Mouse (Mus musculus): ENCODE measurements around the gene Tmem102. TPM values are rescaled to one million over a fixed set of nuclear protein-coding genes. Genes with fewer than 3 reads are reported as not detected.

Tmem102 gene
- not detected for polyA plus RNA-seq (2014; fragmentation: Illumina TruSeq; extraction: RNeasy Lipid Tissue Mini Kit (QIAGEN cat#74804); ENCODE audit: low read depth, low replicate concordance)

GRCm38 (mm10) chr11:69804972-69805909, at the start of gene Tmem102:
Tmem102 (minus strand) TSS chr11:69805624.

GRCm38 (mm10) chr11:69846198-69846680, 40.8 kb upstream of the Tmem102 start, which contains the start of gene Plscr3:
Plscr3 (plus strand) TSS chr11:69846376.

GRCm38 (mm10) chr11:69837952-69838713, 32.7 kb upstream of the Tmem102 start, which contains the start of gene Tmem256:
Tmem256 (plus strand) TSS chr11:69838514.

GRCm38 (mm10) chr11:69837604-69837951, 32.2 kb upstream of the Tmem102 start, which contains the start of gene Nlgn2:
Nlgn2 (minus strand) TSS chr11:69837784.

GRCm38 (mm10) chr11:69822080-69822479, 16.7 kb upstream of the Tmem102 start, which contains the start of gene Spem1:
Spem1 (minus strand) TSS chr11:69822180.

GRCm38 (mm10) chr11:69818365-69818764, 12.9 kb upstream of the Tmem102 start, which contains the start of gene Spem2:
Spem2 (minus strand) TSS chr11:69818465.

GRCm38 (mm10) chr11:69815155-69815554, 9.7 kb upstream of the Tmem102 start, which contains the start of gene Gm39566:
Gm39566 (minus strand) TSS chr11:69815298.

GRCm38 (mm10) chr11:69801379-69801977, 3.9 kb downstream of the Tmem102 start, which contains the start of gene Fgf11:
Fgf11 (minus strand) TSS chr11:69801857.

GRCm38 (mm10) chr11:69795168-69795982, 10.0 kb downstream of the Tmem102 start, which contains the start of gene Chrnb1:
Chrnb1 (minus strand) TSS chr11:69795943.

GRCm38 (mm10) chr11:69765221-69766125, 40.0 kb downstream of the Tmem102 start, which contains the start of gene Zbtb4:
Zbtb4 (plus strand) TSS chr11:69765912.

GRCm38 (mm10) chr11:69761868-69762267, 43.6 kb downstream of the Tmem102 start, which contains the start of gene Slc35g3:
Slc35g3 (minus strand) TSS chr11:69761968.

GRCm38 (mm10) chr11:69758478-69758970, 46.9 kb downstream of the Tmem102 start, which contains the start of gene Polr2a:
Polr2a (minus strand) TSS chr11:69758637.

Other genes with a start within 250 kb of the Tmem102 start
- gene Efnb3, start 245.4 kb downstream of the Tmem102 start, polyA plus RNA-seq (2014; fragmentation: Illumina TruSeq; extraction: RNeasy Lipid Tissue Mini Kit (QIAGEN cat#74804); ENCODE audit: low read depth, low replicate concordance): 0.48 TPM
- 1.1 TPM for gene Wrap53, start 225.4 kb downstream of the Tmem102 start, polyA plus RNA-seq (2014; fragmentation: Illumina TruSeq; extraction: RNeasy Lipid Tissue Mini Kit (QIAGEN cat#74804); ENCODE audit: low read depth, low replicate concordance)
- 2.5 TPM for gene Trp53, start 225.3 kb downstream of the Tmem102 start, polyA plus RNA-seq (2014; fragmentation: Illumina TruSeq; extraction: RNeasy Lipid Tissue Mini Kit (QIAGEN cat#74804); ENCODE audit: low read depth, low replicate concordance)
- gene Atp1b2, start 199.7 kb downstream of the Tmem102 start, polyA plus RNA-seq (2014; fragmentation: Illumina TruSeq; extraction: RNeasy Lipid Tissue Mini Kit (QIAGEN cat#74804); ENCODE audit: low read depth, low replicate concordance): 23.7 TPM
- gene Shbg, start 187.7 kb downstream of the Tmem102 start, polyA plus RNA-seq (2014; fragmentation: Illumina TruSeq; extraction: RNeasy Lipid Tissue Mini Kit (QIAGEN cat#74804); ENCODE audit: low read depth, low replicate concordance): 2.6 TPM
- gene Sat2, start 183.6 kb downstream of the Tmem102 start, polyA plus RNA-seq (2014; fragmentation: Illumina TruSeq; extraction: RNeasy Lipid Tissue Mini Kit (QIAGEN cat#74804); ENCODE audit: low read depth, low replicate concordance): 6.7 TPM
- 16.0 TPM for gene Fxr2, start 172.6 kb downstream of the Tmem102 start, polyA plus RNA-seq (2014; fragmentation: Illumina TruSeq; extraction: RNeasy Lipid Tissue Mini Kit (QIAGEN cat#74804); ENCODE audit: low read depth, low replicate concordance)
- gene Sox15, start 150.3 kb downstream of the Tmem102 start, polyA plus RNA-seq (2014; fragmentation: Illumina TruSeq; extraction: RNeasy Lipid Tissue Mini Kit (QIAGEN cat#74804); ENCODE audit: low read depth, low replicate concordance): not detected
- gene Mpdu1, start 143.0 kb downstream of the Tmem102 start, polyA plus RNA-seq (2014; fragmentation: Illumina TruSeq; extraction: RNeasy Lipid Tissue Mini Kit (QIAGEN cat#74804); ENCODE audit: low read depth, low replicate concordance): 8.7 TPM
- gene Cd68, start 139.5 kb downstream of the Tmem102 start, polyA plus RNA-seq (2014; fragmentation: Illumina TruSeq; extraction: RNeasy Lipid Tissue Mini Kit (QIAGEN cat#74804); ENCODE audit: low read depth, low replicate concordance): 0.91 TPM
- 265 TPM for gene Eif4a1, start 133.2 kb downstream of the Tmem102 start, polyA plus RNA-seq (2014; fragmentation: Illumina TruSeq; extraction: RNeasy Lipid Tissue Mini Kit (QIAGEN cat#74804); ENCODE audit: low read depth, low replicate concordance)
- 94.6 TPM for gene Senp3, start 123.5 kb downstream of the Tmem102 start, polyA plus RNA-seq (2014; fragmentation: Illumina TruSeq; extraction: RNeasy Lipid Tissue Mini Kit (QIAGEN cat#74804); ENCODE audit: low read depth, low replicate concordance)
- gene Tnfsf13, start 119.8 kb downstream of the Tmem102 start, polyA plus RNA-seq (2014; fragmentation: Illumina TruSeq; extraction: RNeasy Lipid Tissue Mini Kit (QIAGEN cat#74804); ENCODE audit: low read depth, low replicate concordance): 3.8 TPM
- 0.20 TPM for gene Tnfsf12, start 109.8 kb downstream of the Tmem102 start, polyA plus RNA-seq (2014; fragmentation: Illumina TruSeq; extraction: RNeasy Lipid Tissue Mini Kit (QIAGEN cat#74804); ENCODE audit: low read depth, low replicate concordance)
- 1.7 TPM for gene Tnfsfm13, start 109.5 kb downstream of the Tmem102 start, polyA plus RNA-seq (2014; fragmentation: Illumina TruSeq; extraction: RNeasy Lipid Tissue Mini Kit (QIAGEN cat#74804); ENCODE audit: low read depth, low replicate concordance)
- 43.5 TPM for gene Polr2a, start 47.0 kb downstream of the Tmem102 start, polyA plus RNA-seq (2014; fragmentation: Illumina TruSeq; extraction: RNeasy Lipid Tissue Mini Kit (QIAGEN cat#74804); ENCODE audit: low read depth, low replicate concordance)
- 33.7 TPM for gene Slc35g3, start 43.7 kb downstream of the Tmem102 start, polyA plus RNA-seq (2014; fragmentation: Illumina TruSeq; extraction: RNeasy Lipid Tissue Mini Kit (QIAGEN cat#74804); ENCODE audit: low read depth, low replicate concordance)
- 3.6 TPM for gene Zbtb4, start 39.7 kb downstream of the Tmem102 start, polyA plus RNA-seq (2014; fragmentation: Illumina TruSeq; extraction: RNeasy Lipid Tissue Mini Kit (QIAGEN cat#74804); ENCODE audit: low read depth, low replicate concordance)
- gene Chrnb1, start 9.7 kb downstream of the Tmem102 start, polyA plus RNA-seq (2014; fragmentation: Illumina TruSeq; extraction: RNeasy Lipid Tissue Mini Kit (QIAGEN cat#74804); ENCODE audit: low read depth, low replicate concordance): 0.24 TPM
- gene Fgf11, start 3.8 kb downstream of the Tmem102 start, polyA plus RNA-seq (2014; fragmentation: Illumina TruSeq; extraction: RNeasy Lipid Tissue Mini Kit (QIAGEN cat#74804); ENCODE audit: low read depth, low replicate concordance): 3.7 TPM
- 131 TPM for gene Gm39566, start 9.7 kb upstream of the Tmem102 start, polyA plus RNA-seq (2014; fragmentation: Illumina TruSeq; extraction: RNeasy Lipid Tissue Mini Kit (QIAGEN cat#74804); ENCODE audit: low read depth, low replicate concordance)
- gene Spem2, start 12.8 kb upstream of the Tmem102 start, polyA plus RNA-seq (2014; fragmentation: Illumina TruSeq; extraction: RNeasy Lipid Tissue Mini Kit (QIAGEN cat#74804); ENCODE audit: low read depth, low replicate concordance): 15.9 TPM
- gene Spem1, start 16.6 kb upstream of the Tmem102 start, polyA plus RNA-seq (2014; fragmentation: Illumina TruSeq; extraction: RNeasy Lipid Tissue Mini Kit (QIAGEN cat#74804); ENCODE audit: low read depth, low replicate concordance): 145 TPM
- gene Nlgn2, start 32.2 kb upstream of the Tmem102 start, polyA plus RNA-seq (2014; fragmentation: Illumina TruSeq; extraction: RNeasy Lipid Tissue Mini Kit (QIAGEN cat#74804); ENCODE audit: low read depth, low replicate concordance): 0.17 TPM
- gene Tmem256, start 32.9 kb upstream of the Tmem102 start, polyA plus RNA-seq (2014; fragmentation: Illumina TruSeq; extraction: RNeasy Lipid Tissue Mini Kit (QIAGEN cat#74804); ENCODE audit: low read depth, low replicate concordance): 4.6 TPM
- 0.28 TPM for gene Plscr3, start 40.8 kb upstream of the Tmem102 start, polyA plus RNA-seq (2014; fragmentation: Illumina TruSeq; extraction: RNeasy Lipid Tissue Mini Kit (QIAGEN cat#74804); ENCODE audit: low read depth, low replicate concordance)
- 0.07 TPM for gene Tnk1, start 53.1 kb upstream of the Tmem102 start, polyA plus RNA-seq (2014; fragmentation: Illumina TruSeq; extraction: RNeasy Lipid Tissue Mini Kit (QIAGEN cat#74804); ENCODE audit: low read depth, low replicate concordance)
- gene Tmem95, start 72.4 kb upstream of the Tmem102 start, polyA plus RNA-seq (2014; fragmentation: Illumina TruSeq; extraction: RNeasy Lipid Tissue Mini Kit (QIAGEN cat#74804); ENCODE audit: low read depth, low replicate concordance): 8.3 TPM
- gene Kctd11, start 75.8 kb upstream of the Tmem102 start, polyA plus RNA-seq (2014; fragmentation: Illumina TruSeq; extraction: RNeasy Lipid Tissue Mini Kit (QIAGEN cat#74804); ENCODE audit: low read depth, low replicate concordance): 0.22 TPM
- 1.7 TPM for gene Acap1, start 89.9 kb upstream of the Tmem102 start, polyA plus RNA-seq (2014; fragmentation: Illumina TruSeq; extraction: RNeasy Lipid Tissue Mini Kit (QIAGEN cat#74804); ENCODE audit: low read depth, low replicate concordance)
- gene 2810408A11Rik, start 95.4 kb upstream of the Tmem102 start, polyA plus RNA-seq (2014; fragmentation: Illumina TruSeq; extraction: RNeasy Lipid Tissue Mini Kit (QIAGEN cat#74804); ENCODE audit: low read depth, low replicate concordance): 291 TPM
- gene Neurl4, start 95.4 kb upstream of the Tmem102 start, polyA plus RNA-seq (2014; fragmentation: Illumina TruSeq; extraction: RNeasy Lipid Tissue Mini Kit (QIAGEN cat#74804); ENCODE audit: low read depth, low replicate concordance): 5.5 TPM
- 66.3 TPM for gene Gps2, start 108.3 kb upstream of the Tmem102 start, polyA plus RNA-seq (2014; fragmentation: Illumina TruSeq; extraction: RNeasy Lipid Tissue Mini Kit (QIAGEN cat#74804); ENCODE audit: low read depth, low replicate concordance)
- 247 TPM for gene Eif5a, start 116.3 kb upstream of the Tmem102 start, polyA plus RNA-seq (2014; fragmentation: Illumina TruSeq; extraction: RNeasy Lipid Tissue Mini Kit (QIAGEN cat#74804); ENCODE audit: low read depth, low replicate concordance)
- gene Ybx2, start 130.2 kb upstream of the Tmem102 start, polyA plus RNA-seq (2014; fragmentation: Illumina TruSeq; extraction: RNeasy Lipid Tissue Mini Kit (QIAGEN cat#74804); ENCODE audit: low read depth, low replicate concordance): 1,705 TPM
- 0.07 TPM for gene Slc2a4, start 142.6 kb upstream of the Tmem102 start, polyA plus RNA-seq (2014; fragmentation: Illumina TruSeq; extraction: RNeasy Lipid Tissue Mini Kit (QIAGEN cat#74804); ENCODE audit: low read depth, low replicate concordance)
- 0.36 TPM for gene Cldn7, start 159.2 kb upstream of the Tmem102 start, polyA plus RNA-seq (2014; fragmentation: Illumina TruSeq; extraction: RNeasy Lipid Tissue Mini Kit (QIAGEN cat#74804); ENCODE audit: low read depth, low replicate concordance)
- gene Ctdnep1, start 175.5 kb upstream of the Tmem102 start, polyA plus RNA-seq (2014; fragmentation: Illumina TruSeq; extraction: RNeasy Lipid Tissue Mini Kit (QIAGEN cat#74804); ENCODE audit: low read depth, low replicate concordance): 35.9 TPM
- 70.4 TPM for gene Elp5, start 176.9 kb upstream of the Tmem102 start, polyA plus RNA-seq (2014; fragmentation: Illumina TruSeq; extraction: RNeasy Lipid Tissue Mini Kit (QIAGEN cat#74804); ENCODE audit: low read depth, low replicate concordance)
- 586 TPM for gene Gabarap, start 185.5 kb upstream of the Tmem102 start, polyA plus RNA-seq (2014; fragmentation: Illumina TruSeq; extraction: RNeasy Lipid Tissue Mini Kit (QIAGEN cat#74804); ENCODE audit: low read depth, low replicate concordance)
- 12.7 TPM for gene Phf23, start 190.2 kb upstream of the Tmem102 start, polyA plus RNA-seq (2014; fragmentation: Illumina TruSeq; extraction: RNeasy Lipid Tissue Mini Kit (QIAGEN cat#74804); ENCODE audit: low read depth, low replicate concordance)
- gene Dvl2, start 195.0 kb upstream of the Tmem102 start, polyA plus RNA-seq (2014; fragmentation: Illumina TruSeq; extraction: RNeasy Lipid Tissue Mini Kit (QIAGEN cat#74804); ENCODE audit: low read depth, low replicate concordance): 0.98 TPM
- 3.9 TPM for gene Acadvl, start 209.8 kb upstream of the Tmem102 start, polyA plus RNA-seq (2014; fragmentation: Illumina TruSeq; extraction: RNeasy Lipid Tissue Mini Kit (QIAGEN cat#74804); ENCODE audit: low read depth, low replicate concordance)
- gene Dlg4, start 211.3 kb upstream of the Tmem102 start, polyA plus RNA-seq (2014; fragmentation: Illumina TruSeq; extraction: RNeasy Lipid Tissue Mini Kit (QIAGEN cat#74804); ENCODE audit: low read depth, low replicate concordance): 0.46 TPM
- not detected for gene Asgr1, start 248.5 kb upstream of the Tmem102 start, polyA plus RNA-seq (2014; fragmentation: Illumina TruSeq; extraction: RNeasy Lipid Tissue Mini Kit (QIAGEN cat#74804); ENCODE audit: low read depth, low replicate concordance)

Data from testis, adult 10 weeks (tissue).